Mouse (Mus musculus): Measurements from ENCODE around the gene Ncoa6. TPM values are rescaled to one million over a fixed set of nuclear protein-coding genes. Genes with fewer than 3 reads are reported as not detected.
A peak's percentile ranks its signal among the peaks of the same experiment; 100 is the strongest.

Ncoa6 gene
- polyA plus RNA-seq, 1 experiment from 2014 or later, result 24.5 TPM

GRCm38 (mm10) chr2:155381643-155382331 is 91.9 kb downstream of the Ncoa6 start:
- Histone ChIP-seq H3K4me3 (peak overlapping the region; percentile 87), H3K4me2 (peak overlapping the region; percentile 81), H3K9me3 (no peaks in the 10 kb centered on the region), H3K27ac (peak overlapping the region; percentile 96), H3K27me3 (peaks cover 19% of the 10 kb centered on the region), H3K36me3 (peaks cover 13% of the 10 kb centered on the region), H3K9ac (peak overlapping the region; percentile 93), H3K4me1 (peaks cover 33% of the 10 kb centered on the region)
- ATAC-seq (ENCODE audit: insufficient number of reproducible peaks, insufficient read depth, low FRiP score, low TSS enrichment, low read depth), result peak; percentile 88
- under 1% methylated on average over 68 of the region's 68 CpGs for WGBS

- WGBS, result 1% methylated on average over 11 of the region's 11 CpGs
- H3K27ac ChIP-seq, result no peak overlapping the region
Measured at GRCm38 (mm10) chr2:155381060-155381437, 92.6 kb downstream of the Ncoa6 start.

GRCm38 (mm10) chr2:155380261-155381059 is 93.2 kb downstream of the Ncoa6 start, which contains the start of gene Trp53inp2:
TSS of gene Trp53inp2 (plus strand) at chr2:155381059.
- H3K36me3 ChIP-seq, result peaks cover 1% of the 10 kb centered on the region
- peak within 1 kb of the TSS; percentile 96 for H3K27ac ChIP-seq
- H3K9me3 ChIP-seq, result no peaks in the 10 kb centered on the region
- peaks cover 22% of the 10 kb centered on the region for H3K4me1 ChIP-seq
- WGBS, result 49% methylated on average over 8 of the region's 8 CpGs
- no peak for ATAC-seq (ENCODE audit: insufficient number of reproducible peaks, insufficient read depth, low FRiP score, low TSS enrichment, low read depth)
- peaks cover 19% of the 10 kb centered on the region for H3K27me3 ChIP-seq
- peak within 1 kb of the TSS; percentile 93 for H3K9ac ChIP-seq
- peak within 1 kb of the TSS; percentile 87 for H3K4me3 ChIP-seq
- peak within 1 kb of the TSS; percentile 81 for H3K4me2 ChIP-seq

More at GRCm38 (mm10) chr2:155381060-155381437, 92.6 kb downstream of the Ncoa6 start:
- Histone ChIP-seq H3K27me3 (peaks cover 19% of the 10 kb centered on the region), H3K36me3 (peaks cover 7% of the 10 kb centered on the region), H3K4me3 (peak overlapping the region; percentile 87), H3K9me3 (no peaks in the 10 kb centered on the region), H3K9ac (peak overlapping the region; percentile 93), H3K4me2 (peak overlapping the region; percentile 81), H3K4me1 (peaks cover 26% of the 10 kb centered on the region)
- no peak for ATAC-seq (ENCODE audit: insufficient number of reproducible peaks, insufficient read depth, low FRiP score, low TSS enrichment, low read depth)

GRCm38 (mm10) chr2:155376191-155376590 is 97.5 kb downstream of the Ncoa6 start:
- no peak overlapping the region for H3K4me2 ChIP-seq
- H3K4me1 ChIP-seq, result peaks cover 7% of the 10 kb centered on the region; the same call in 1 of the 2 replicates
- no peak overlapping the region for H3K9ac ChIP-seq
- H3K4me3 ChIP-seq, result no peak overlapping the region
- no peaks in the 10 kb centered on the region for H3K36me3 ChIP-seq
- WGBS, result 83% methylated on average over 10 of the region's 10 CpGs
- H3K27me3 ChIP-seq, result peaks cover 19% of the 10 kb centered on the region
- no peak overlapping the region for H3K27ac ChIP-seq
- H3K9me3 ChIP-seq, result no peaks in the 10 kb centered on the region
- no peak for ATAC-seq (ENCODE audit: insufficient number of reproducible peaks, insufficient read depth, low FRiP score, low TSS enrichment, low read depth)

GRCm38 (mm10) chr2:155374521-155374920 is 99.2 kb downstream of the Ncoa6 start:
- ATAC-seq (ENCODE audit: insufficient number of reproducible peaks, insufficient read depth, low FRiP score, low TSS enrichment, low read depth), result no peak
- Histone ChIP-seq H3K9me3 (no peaks in the 10 kb centered on the region), H3K9ac (no peak overlapping the region), H3K4me2 (no peak overlapping the region), H3K27me3 (peaks cover 5% of the 10 kb centered on the region), H3K4me3 (no peak overlapping the region), H3K36me3 (no peaks in the 10 kb centered on the region), H3K27ac (no peak overlapping the region), H3K4me1 (no peaks in the 10 kb centered on the region)

- no peaks in the 10 kb centered on the region for H3K9me3 ChIP-seq
- no peaks in the 10 kb centered on the region for H3K27me3 ChIP-seq
- no peaks in the 10 kb centered on the region for H3K4me1 ChIP-seq
- no peak overlapping the region for H3K4me2 ChIP-seq
- no peak overlapping the region for H3K4me3 ChIP-seq
- H3K9ac ChIP-seq, result no peak overlapping the region
- WGBS, result 68% methylated on average over 1 of the region's 1 CpGs
- H3K36me3 ChIP-seq, result no peaks in the 10 kb centered on the region
- no peak overlapping the region for H3K27ac ChIP-seq
- ATAC-seq (ENCODE audit: insufficient number of reproducible peaks, insufficient read depth, low FRiP score, low TSS enrichment, low read depth), result no peak
Measured at GRCm38 (mm10) chr2:155373886-155374285, 99.8 kb downstream of the Ncoa6 start.

- Histone ChIP-seq H3K27ac (no peak overlapping the region), H3K27me3 (no peaks in the 10 kb centered on the region), H3K4me3 (no peak overlapping the region), H3K4me1 (no peaks in the 10 kb centered on the region), H3K36me3 (no peaks in the 10 kb centered on the region), H3K4me2 (no peak overlapping the region), H3K9me3 (no peaks in the 10 kb centered on the region), H3K9ac (no peak overlapping the region)
- ATAC-seq (ENCODE audit: insufficient number of reproducible peaks, insufficient read depth, low FRiP score, low TSS enrichment, low read depth), result no peak
- WGBS, result 66% methylated on average over 1 of the region's 1 CpGs
Measured at GRCm38 (mm10) chr2:155373302-155373701, 100.4 kb downstream of the Ncoa6 start.

- WGBS, result 51% methylated on average over 4 of the region's 4 CpGs
- Histone ChIP-seq H3K4me3 (no peak overlapping the region), H3K27me3 (no peaks in the 10 kb centered on the region), H3K4me1 (no peaks in the 10 kb centered on the region), H3K36me3 (no peaks in the 10 kb centered on the region), H3K4me2 (no peak overlapping the region), H3K9ac (no peak overlapping the region), H3K9me3 (no peaks in the 10 kb centered on the region), H3K27ac (no peak overlapping the region)
- no peak for ATAC-seq (ENCODE audit: insufficient number of reproducible peaks, insufficient read depth, low FRiP score, low TSS enrichment, low read depth)
Measured at GRCm38 (mm10) chr2:155372451-155372850, 101.2 kb downstream of the Ncoa6 start.

GRCm38 (mm10) chr2:155369333-155369883 is 104.3 kb downstream of the Ncoa6 start:
- no peaks in the 10 kb centered on the region for H3K9me3 ChIP-seq
- no peak overlapping the region for H3K27ac ChIP-seq
- no peaks in the 10 kb centered on the region for H3K36me3 ChIP-seq
- H3K4me3 ChIP-seq, result no peak overlapping the region
- H3K27me3 ChIP-seq, result no peaks in the 10 kb centered on the region
- no peak overlapping the region for H3K4me2 ChIP-seq
- ATAC-seq (ENCODE audit: insufficient number of reproducible peaks, insufficient read depth, low FRiP score, low TSS enrichment, low read depth), result no peak
- H3K9ac ChIP-seq, result no peak overlapping the region
- H3K4me1 ChIP-seq, result no peaks in the 10 kb centered on the region
- WGBS, result 71% methylated on average over 7 of the region's 7 CpGs

- Histone ChIP-seq H3K4me2 (no peak overlapping the region), H3K36me3 (no peaks in the 10 kb centered on the region), H3K9me3 (no peaks in the 10 kb centered on the region), H3K27me3 (no peaks in the 10 kb centered on the region), H3K27ac (no peak overlapping the region), H3K4me1 (no peaks in the 10 kb centered on the region), H3K4me3 (no peak overlapping the region), H3K9ac (no peak overlapping the region)
- WGBS, result 84% methylated on average over 7 of the region's 7 CpGs
- no peak for ATAC-seq (ENCODE audit: insufficient number of reproducible peaks, insufficient read depth, low FRiP score, low TSS enrichment, low read depth)
Measured at GRCm38 (mm10) chr2:155367635-155368284, 105.9 kb downstream of the Ncoa6 start.

GRCm38 (mm10) chr2:155357686-155358399 is 115.9 kb downstream of the Ncoa6 start:
- Histone ChIP-seq H3K4me2 (peak overlapping the region; percentile 71), H3K9ac (peak overlapping the region; percentile 62; the same call in 1 of the 2 replicates), H3K36me3 (no peaks in the 10 kb centered on the region; the same call in 1 of the 2 replicates), H3K27ac (peak overlapping the region; percentile 48; the same call in 1 of the 2 replicates), H3K4me3 (peak overlapping the region; percentile 90), H3K27me3 (no peaks in the 10 kb centered on the region), H3K4me1 (peaks cover 12% of the 10 kb centered on the region; the same call in 1 of the 2 replicates), H3K9me3 (no peaks in the 10 kb centered on the region)
- 35% methylated on average over 14 of the region's 14 CpGs for WGBS
- peak; percentile 33; the same call in 1 of the 2 replicates for ATAC-seq (ENCODE audit: insufficient number of reproducible peaks, insufficient read depth, low FRiP score, low TSS enrichment, low read depth)
